Mouse (Mus musculus): ENCODE measurements around the gene Zfp568. TPM values are rescaled to one million over a fixed set of nuclear protein-coding genes. Genes with fewer than 3 reads are reported as not detected.

Gene Zfp568
- polyA plus RNA-seq, 1 experiment from 2014 or later, result 2.9 TPM

Other genes starting within 250 kb of the Zfp568 start
- gene Zfp84, start 215.4 kb upstream of the Zfp568 start, polyA plus RNA-seq (2014; fragmentation: Nextera tagmentation; extraction: Ambion mirVana), result 18.3 and 23.9 TPM in 2 replicates
- gene Zfp30, start 200.0 kb upstream of the Zfp568 start, polyA plus RNA-seq (2014; fragmentation: Nextera tagmentation; extraction: Ambion mirVana), result 15.8 and 17.0 TPM in 2 replicates
- 23.0 and 34.3 TPM in 2 replicates for gene Zfp790, start 167.8 kb upstream of the Zfp568 start, polyA plus RNA-seq (2014; fragmentation: Nextera tagmentation; extraction: Ambion mirVana)
- 15.7 and 17.1 TPM in 2 replicates for gene Zfp940, start 130.3 kb upstream of the Zfp568 start, polyA plus RNA-seq (2014; fragmentation: Nextera tagmentation; extraction: Ambion mirVana)
- gene Zfp420, start 124.0 kb upstream of the Zfp568 start, polyA plus RNA-seq (2014; fragmentation: Nextera tagmentation; extraction: Ambion mirVana), result 16.5 and 21.6 TPM in 2 replicates
- gene Zfp27, start 77.4 kb upstream of the Zfp568 start, polyA plus RNA-seq (2014; fragmentation: Nextera tagmentation; extraction: Ambion mirVana), result 19.2 and 20.5 TPM in 2 replicates
- gene Zfp383, start 75.7 kb upstream of the Zfp568 start, polyA plus RNA-seq (2014; fragmentation: Nextera tagmentation; extraction: Ambion mirVana), result 9.9 and 10.5 TPM in 2 replicates
- 9.2 and 15.7 TPM in 2 replicates for gene Zfp74, start 29.9 kb upstream of the Zfp568 start, polyA plus RNA-seq (2014; fragmentation: Nextera tagmentation; extraction: Ambion mirVana)
- gene Zfp14, start 67.4 kb downstream of the Zfp568 start, polyA plus RNA-seq (2014; fragmentation: Nextera tagmentation; extraction: Ambion mirVana), result 14.3 and 17.1 TPM in 2 replicates
- gene Zfp82, start 88.9 kb downstream of the Zfp568 start, polyA plus RNA-seq (2014; fragmentation: Nextera tagmentation; extraction: Ambion mirVana), result 13.6 and 13.8 TPM in 2 replicates
- gene Gm26920, start 106.5 kb downstream of the Zfp568 start, polyA plus RNA-seq (2014; fragmentation: Nextera tagmentation; extraction: Ambion mirVana), result 2.0 and 2.7 TPM in 2 replicates
- 18.7 and 20.3 TPM in 2 replicates for gene Zfp566, start 106.6 kb downstream of the Zfp568 start, polyA plus RNA-seq (2014; fragmentation: Nextera tagmentation; extraction: Ambion mirVana)
- 123 and 140 TPM in 2 replicates for gene Zfp260, start 110.8 kb downstream of the Zfp568 start, polyA plus RNA-seq (2014; fragmentation: Nextera tagmentation; extraction: Ambion mirVana)
- 4.6 and 7.7 TPM in 2 replicates for gene Zfp382, start 138.0 kb downstream of the Zfp568 start, polyA plus RNA-seq (2014; fragmentation: Nextera tagmentation; extraction: Ambion mirVana)
- 27.4 and 29.0 TPM in 2 replicates for gene Zfp146, start 185.8 kb downstream of the Zfp568 start, polyA plus RNA-seq (2014; fragmentation: Nextera tagmentation; extraction: Ambion mirVana)
- gene Cox7a1, start 200.2 kb downstream of the Zfp568 start, polyA plus RNA-seq (2014; fragmentation: Nextera tagmentation; extraction: Ambion mirVana), result 4.8 and 5.5 TPM in 2 replicates
- 50.8 and 56.9 TPM in 2 replicates for gene Capns1, start 214.9 kb downstream of the Zfp568 start, polyA plus RNA-seq (2014; fragmentation: Nextera tagmentation; extraction: Ambion mirVana)
- 191 and 256 TPM in 2 replicates for gene Polr2i, start 248.0 kb downstream of the Zfp568 start, polyA plus RNA-seq (2014; fragmentation: Nextera tagmentation; extraction: Ambion mirVana)
- 376 and 384 TPM in 2 replicates for gene Tbcb, start 248.3 kb downstream of the Zfp568 start, polyA plus RNA-seq (2014; fragmentation: Nextera tagmentation; extraction: Ambion mirVana)

Data from forebrain, embryonic 14.5 days (tissue).